Mouse (Mus musculus) kidney, postnatal 25 days (tissue): ENCODE results near the gene Ldlrad3.

ENCODE experiments used
- DNase-seq, 2 experiments: peaks; one replicate each; pipeline ENCODE4 v3.0.0; 2021; ENCODE audit warnings: mixed read lengths in 2 of 2

The Ldlrad3 gene

GRCm38 (mm10) chr2:102185069-102185950 lies 875 bp downstream of the Ldlrad3 start:
- peak; percentile 33 to 64 for DNase-seq

DNA sequence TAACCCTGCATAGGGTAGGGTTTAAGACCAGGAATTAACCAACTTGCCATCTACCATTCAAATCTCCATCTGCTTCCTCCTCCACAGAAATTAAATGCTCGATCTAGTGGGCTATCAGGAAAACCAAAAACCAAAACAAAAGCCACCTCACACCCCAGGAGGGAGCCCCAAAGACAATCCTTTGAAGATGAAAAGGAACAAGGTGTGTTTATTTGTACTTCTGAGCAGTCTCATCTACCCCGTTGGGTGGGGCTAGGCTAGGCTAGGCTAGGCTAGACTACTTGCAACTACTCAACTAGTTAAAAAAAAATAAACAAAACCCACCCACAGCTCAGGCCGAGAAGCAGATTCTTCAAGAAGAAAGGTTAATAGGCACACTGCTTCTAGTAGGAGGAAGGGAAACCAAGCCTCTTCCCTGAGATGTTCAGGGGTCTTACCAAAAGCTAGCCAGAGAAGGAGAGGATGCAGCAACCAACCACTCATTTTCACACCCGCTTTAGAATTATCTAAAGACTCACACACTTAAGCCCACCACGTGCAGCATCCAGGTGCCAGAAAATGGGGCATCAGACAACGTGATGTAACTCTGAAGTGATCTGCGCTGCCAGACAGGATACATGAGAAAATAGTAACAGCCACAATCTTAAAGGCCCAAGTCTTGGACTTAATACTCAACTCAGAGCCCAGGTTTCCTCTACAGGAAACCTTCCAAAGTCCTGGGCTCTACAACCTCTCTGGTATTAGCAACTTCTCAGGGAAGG lies 2.3 kb downstream of the Ldlrad3 start:
- no peak for DNase-seq

DNA sequence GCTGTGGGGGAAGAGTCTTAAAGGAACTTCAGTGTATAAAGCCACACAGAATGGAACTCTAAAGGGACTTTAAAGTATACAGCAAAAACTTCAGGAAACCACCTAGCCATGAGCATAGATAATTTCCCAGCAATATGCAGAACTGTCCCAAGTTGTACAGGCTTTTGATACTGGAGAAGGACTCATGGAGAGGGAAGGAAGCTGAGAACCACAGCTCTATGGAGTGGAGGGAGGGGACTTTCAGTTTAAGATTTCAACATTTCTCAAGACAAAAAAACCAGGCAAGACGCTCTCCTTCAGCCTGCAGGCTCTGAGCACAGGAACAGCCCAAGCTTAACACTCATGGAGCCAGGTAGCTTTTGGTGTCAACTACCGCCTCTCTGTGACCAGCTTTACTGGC lies 4.7 kb downstream of the Ldlrad3 start:
- DNase-seq = no peak

DNA sequence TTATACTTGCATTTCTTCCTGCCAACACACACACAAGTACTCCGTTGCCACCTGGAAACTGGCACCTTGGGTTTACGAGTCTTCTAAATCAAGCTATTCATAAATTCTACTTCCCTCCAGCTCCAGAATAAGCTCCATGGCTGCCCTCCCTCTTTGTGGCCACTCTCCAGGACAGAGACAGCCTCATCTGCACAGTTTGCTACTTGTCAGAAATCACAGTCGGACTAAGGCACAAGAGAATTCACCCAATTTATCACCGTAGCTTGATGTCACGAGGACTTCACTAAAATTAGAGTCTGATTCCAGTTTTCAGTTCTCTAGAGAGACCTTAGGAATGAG lies 9.8 kb downstream of the Ldlrad3 start:
- DNase-seq = no peak

DNA sequence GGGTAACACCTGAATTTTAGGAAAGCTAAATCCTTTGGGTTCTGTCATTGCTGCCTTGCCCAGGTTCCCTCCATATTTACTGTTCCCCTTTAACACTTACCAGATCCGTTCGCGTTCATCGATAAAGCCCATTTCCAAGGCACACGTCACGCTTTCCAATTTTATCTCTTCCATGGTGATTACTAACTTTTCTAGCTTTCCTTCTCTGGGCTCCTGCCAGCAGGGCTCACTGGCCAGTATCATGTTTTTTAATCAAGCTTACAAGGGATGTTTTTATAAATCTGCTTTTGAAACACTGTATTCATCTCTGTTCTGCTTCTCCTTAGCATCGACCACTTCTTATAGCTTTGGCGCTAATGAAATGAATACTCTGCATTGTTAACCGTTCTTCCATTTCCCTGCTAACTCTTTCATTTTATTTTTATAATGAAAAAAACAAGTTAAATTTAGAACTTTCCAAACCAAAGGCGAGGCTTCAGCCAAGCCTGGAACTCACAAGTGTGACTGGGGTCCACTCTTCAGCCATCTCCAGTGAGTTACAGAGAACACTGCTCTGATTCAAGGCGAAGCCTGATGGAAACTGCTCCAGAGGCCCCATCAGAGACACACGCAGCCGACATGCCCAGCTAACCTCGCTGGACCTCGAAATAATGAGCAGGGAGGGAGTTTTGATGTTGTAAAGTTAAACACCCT lies 10.3 kb downstream of the Ldlrad3 start:
- no peak for DNase-seq

DNA sequence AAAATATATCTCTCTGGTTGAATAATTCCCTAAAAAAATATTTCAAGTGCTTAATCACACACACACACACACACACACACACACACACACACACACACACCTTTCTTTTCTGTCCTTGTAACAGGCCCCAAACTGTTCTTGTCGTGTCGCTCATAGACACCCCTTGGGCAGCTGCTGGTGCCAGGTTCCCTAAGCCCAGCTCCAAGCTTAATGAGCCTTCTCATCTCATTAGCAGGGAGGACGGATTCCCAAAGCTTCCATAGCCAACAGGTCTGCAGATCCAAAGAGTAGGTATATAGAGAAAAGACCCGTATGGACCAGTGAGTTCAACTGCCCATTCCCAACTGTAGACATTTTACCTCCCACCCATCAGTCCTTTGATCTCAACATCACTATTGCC lies 13.7 kb downstream of the Ldlrad3 start:
- no peak for DNase-seq

DNA sequence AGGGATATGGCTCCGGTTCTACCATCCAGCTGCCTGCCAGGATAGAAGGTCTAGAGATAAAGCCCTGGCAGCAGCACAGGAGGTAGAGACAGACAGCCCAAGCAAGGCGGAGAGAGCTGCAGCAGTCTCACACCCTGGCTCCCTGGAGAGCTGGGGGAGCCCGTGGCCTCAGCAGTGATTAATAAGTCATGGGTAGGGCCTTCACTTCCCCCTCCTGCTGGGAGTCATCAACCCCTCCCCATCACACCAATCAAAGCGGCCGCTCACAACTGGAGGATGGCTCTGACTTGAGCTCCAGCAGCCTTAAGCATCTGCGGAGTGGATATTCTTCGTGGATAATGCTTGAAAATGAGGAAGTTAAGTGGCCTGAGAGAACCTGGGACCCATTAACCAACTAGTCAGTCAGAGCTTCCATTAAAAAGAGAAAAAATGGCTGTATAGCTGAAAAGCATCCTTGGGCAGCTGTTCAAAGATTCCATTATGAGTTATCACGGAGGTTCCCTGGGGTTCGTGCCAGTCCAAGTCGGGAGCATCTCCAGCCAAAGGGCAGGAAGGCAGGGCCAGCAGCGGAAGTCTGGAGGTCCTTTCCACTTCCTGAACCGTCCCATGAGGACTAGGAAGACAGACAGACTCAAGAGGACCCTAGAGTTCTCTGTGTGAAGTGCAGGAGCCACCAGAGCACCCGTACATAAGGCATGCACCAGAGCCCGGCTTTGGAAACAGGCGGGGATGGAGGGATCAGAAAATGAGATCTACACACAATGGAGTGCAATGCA lies 19.4 kb downstream of the Ldlrad3 start:
- DNase-seq = peak; percentile 53 to 66

- peak in 1 of 2 experiments; percentile 13 for DNase-seq
Measured at GRCm38 (mm10) chr2:102163106-102163505, 23.1 kb downstream of the Ldlrad3 start.

DNA sequence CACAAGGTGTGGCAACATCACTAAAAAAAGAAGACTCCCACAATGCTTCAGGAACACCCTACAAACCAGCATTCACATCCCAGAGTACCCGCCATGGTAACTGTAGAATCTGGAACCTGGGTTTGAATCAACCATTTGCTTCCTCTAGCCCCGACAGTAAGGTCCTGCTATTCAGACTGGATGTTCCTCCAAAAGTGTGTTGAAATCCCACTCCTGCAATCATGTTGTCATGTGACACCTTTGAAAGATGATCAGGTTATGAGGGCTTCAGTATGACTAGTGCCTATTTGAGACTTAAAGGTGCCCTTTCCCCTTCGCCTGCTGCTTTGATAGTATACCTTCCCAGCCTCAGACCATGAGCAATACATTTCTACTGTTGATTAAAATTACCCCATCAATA lies 28.6 kb downstream of the Ldlrad3 start:
- no peak for DNase-seq

DNA sequence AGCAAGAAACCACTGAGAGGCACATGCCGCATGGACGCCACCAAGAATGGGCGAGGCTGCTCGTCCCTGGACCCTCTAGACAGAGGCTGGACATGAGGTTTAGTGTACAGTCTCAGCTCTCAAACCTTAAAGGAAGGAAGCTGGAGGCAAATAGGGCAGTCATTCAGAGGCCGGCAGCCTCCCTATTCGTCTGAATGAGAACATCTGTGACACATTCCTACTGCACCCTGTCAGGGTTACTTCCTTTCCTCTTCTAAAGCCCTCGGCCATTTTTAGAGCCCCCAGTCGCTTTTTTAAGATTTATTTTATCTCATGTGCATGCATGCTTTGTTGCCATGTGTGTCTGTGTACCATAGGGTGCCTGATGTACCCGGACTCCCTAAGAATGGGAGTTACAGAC lies 29.2 kb downstream of the Ldlrad3 start:
- DNase-seq = no peak

DNA sequence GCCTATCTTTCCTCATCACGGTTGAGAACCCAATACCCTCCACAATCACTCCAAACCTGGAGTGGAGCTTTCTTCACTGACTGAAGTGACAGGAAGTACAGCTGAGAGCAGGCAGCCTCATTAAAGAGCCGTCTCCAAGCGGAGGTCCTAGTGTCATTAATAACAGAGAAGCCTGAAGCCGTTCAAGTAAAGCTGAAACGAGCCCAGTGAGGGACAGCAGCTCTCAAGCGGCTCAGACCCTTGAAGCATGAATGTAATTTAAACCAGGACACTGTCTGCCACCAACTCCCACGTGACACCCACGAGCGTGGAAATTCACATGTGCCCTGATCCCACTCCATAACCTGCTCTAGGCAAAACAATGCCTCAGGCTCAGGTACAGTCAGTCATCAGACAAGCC lies 29.7 kb downstream of the Ldlrad3 start:
- no peak for DNase-seq

DNA sequence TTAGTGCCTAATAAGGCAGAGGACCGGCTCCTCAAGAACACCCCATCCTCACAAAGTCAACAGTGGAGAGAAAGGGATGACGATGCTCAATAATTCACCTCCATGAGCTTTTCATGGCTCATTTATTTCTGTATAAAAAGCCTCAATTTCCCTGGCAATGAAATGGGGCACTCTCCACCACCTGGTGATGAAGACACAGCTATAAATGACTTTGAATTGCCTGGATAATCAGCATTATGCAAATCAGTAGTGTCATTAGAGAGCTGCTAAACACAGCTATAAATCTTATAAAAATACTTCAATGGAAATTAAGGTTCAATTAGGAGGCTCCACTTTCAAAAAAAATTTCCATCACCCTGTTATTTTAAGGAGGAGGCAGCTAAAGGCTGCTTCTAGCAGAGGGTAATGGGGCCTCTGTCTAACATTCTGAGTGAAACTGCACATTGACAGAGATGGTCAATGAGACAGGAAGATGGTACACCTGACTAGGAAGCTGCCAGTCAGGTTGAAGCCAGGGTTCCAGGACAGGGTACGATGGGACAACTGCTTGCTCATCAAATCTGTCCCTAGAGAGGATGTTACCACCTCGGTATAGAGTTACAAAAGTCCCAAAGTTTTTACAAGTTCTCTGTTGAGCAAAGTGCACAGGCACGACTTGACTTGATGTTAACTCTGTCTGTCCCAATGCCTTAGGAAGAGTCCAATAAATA lies 30.7 kb downstream of the Ldlrad3 start:
- no peak for DNase-seq

- DNase-seq = peak; percentile 36 to 61
Measured at GRCm38 (mm10) chr2:102154771-102155211, 31.4 kb downstream of the Ldlrad3 start.

- peak; percentile 37 to 58 for DNase-seq
Measured at GRCm38 (mm10) chr2:102154328-102154727, 31.9 kb downstream of the Ldlrad3 start.

DNA sequence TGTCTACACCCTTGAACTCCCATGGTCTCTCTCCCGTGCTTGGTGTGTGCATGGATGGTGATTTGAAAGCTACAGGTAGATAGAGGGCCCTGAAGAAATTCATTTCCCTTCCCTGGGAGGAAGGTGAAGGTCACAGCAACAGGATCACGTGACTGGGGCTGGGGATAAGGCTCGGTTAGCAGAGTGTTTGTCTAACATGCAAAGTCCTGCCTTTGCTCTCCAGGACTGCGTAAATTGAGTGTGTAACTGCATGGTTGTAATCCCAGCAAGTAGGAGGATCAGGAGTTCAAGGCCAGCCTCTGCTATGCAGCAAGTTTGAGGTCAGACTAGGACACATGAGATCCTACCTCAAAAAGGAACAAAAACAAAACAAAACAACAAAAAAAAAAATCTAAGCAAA lies 32.7 kb downstream of the Ldlrad3 start:
- DNase-seq = no peak

DNA sequence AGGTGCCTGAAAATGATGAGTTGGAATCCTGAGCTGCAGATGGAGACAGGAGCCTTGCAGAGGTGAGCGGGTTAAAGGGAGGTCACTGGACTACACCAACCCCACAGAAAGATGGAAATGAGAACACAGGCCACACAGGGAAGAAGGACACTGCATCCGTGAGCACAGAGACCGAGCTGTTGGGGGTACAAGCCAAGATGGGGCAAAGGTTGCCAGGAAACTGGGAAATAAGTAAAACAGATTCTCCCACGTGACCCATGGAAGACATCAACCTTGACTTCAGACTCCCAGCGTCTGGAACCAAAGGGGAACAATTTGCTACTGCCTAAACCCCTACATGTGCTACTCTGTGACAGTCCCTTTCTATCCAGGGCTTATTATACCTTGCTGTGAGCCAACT lies 33.3 kb downstream of the Ldlrad3 start:
- peak; percentile 52 to 76 for DNase-seq

GRCm38 (mm10) chr2:102149058-102149457 lies 37.1 kb downstream of the Ldlrad3 start:
- DNase-seq = no peak

- no peak for DNase-seq
Measured at GRCm38 (mm10) chr2:102148093-102148492, 38.1 kb downstream of the Ldlrad3 start.

- no peak for DNase-seq
Measured at GRCm38 (mm10) chr2:102147561-102147960, 38.6 kb downstream of the Ldlrad3 start.

DNA sequence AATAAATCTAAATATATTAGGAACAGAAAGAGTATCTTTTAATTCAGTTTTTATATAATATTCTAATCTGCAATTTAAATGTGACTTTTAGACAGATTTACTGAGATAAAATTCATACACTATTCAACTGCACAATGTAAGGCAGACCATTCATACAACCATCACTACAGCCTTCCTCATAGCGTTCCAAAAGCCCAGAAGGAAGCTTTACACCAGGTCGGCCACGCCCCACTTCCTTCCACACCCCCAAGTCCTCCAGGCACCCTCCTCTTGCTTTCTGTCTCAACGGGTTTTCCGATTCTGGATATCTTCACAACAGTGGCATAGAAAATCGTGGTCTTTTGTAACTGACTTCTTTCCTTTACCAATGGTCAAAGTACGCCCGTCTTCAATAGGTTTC lies 39.8 kb downstream of the Ldlrad3 start:
- no peak for DNase-seq

GRCm38 (mm10) chr2:102145036-102145435 lies 41.1 kb downstream of the Ldlrad3 start:
- no peak for DNase-seq

DNA sequence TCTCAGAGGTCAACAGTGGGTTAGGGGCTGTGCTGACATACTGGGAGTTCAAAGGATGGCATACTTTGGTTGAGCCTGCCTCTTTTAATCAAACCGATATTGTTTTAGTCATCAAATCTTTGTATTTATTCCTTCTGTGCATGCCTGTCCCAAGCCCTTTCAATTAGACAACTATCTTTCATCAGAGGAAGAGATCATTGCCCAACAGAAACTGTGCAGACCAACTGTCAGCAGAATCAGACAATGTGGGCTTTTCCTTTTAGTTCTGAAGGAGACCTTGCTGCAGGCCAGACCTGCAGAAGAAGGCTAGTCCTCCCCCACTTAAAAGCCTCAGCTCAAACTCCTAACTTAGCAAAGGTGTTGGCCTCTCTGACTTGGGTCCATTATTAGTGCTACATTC lies 41.9 kb downstream of the Ldlrad3 start:
- DNase-seq = no peak
